Mouse (Mus musculus) stomach, adult 2 months (tissue): ENCODE measurements around the gene Rbpjl. TPM values are rescaled to one million over a fixed set of nuclear protein-coding genes. Genes with fewer than 3 reads are reported as not detected.

Source experiments
- polyA plus RNA-seq: library from polyadenylated mRNA; depleted of rRNA; stranded (reverse); fragments of >200 nt; gene quantifications from 2 replicates; pipeline ENCODE4 v1.2.3, GENCODE M21; 2012; rRNA removed

Rbpjl gene
- 3.5 and 6.9 TPM in 2 replicates for polyA plus RNA-seq

DNA sequence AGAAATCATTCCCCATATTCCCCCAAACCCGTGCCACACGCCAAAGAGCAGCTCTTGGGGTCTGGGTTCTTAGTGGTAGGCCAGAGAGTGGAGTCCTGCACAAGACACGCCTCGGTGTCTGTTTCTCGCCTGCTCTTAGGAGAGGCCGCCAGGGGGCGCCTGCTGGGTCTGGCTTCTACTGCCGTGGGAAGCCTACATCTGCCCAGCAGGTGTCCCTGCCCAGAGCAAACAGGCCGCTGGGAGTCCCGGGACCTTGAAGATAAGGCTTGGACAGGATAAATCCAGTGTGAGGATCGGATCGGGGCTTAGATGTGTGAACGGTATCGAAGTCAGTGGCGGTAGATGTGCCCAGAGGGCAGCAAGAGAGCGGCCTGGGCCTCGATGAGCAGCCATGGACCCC, at the start of gene Rbpjl:
Gene Rbpjl (plus strand): TSS at position 236 of the 400 bp plus-strand sequence.

DNA sequence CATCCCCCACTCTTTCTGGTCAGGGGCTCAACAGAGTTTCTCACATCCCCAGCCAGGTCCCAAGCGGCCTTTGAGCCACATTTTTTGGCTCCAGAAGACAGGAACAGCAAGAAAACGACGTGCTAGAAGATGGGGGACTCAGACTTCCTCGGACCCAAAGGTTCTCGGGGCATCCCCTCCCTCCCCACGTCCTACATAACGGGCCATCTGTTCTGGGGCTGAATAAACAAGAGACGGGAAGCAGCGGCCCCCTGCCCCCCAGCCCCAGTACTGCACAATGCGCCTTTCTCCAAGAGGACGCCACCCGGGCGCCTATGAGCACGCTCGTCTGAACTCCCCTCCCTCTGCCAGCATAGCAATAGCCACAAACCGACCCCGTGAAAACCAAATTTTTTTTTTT, 13.9 kb upstream of the Rbpjl start, which contains the start of gene Slpi:
Gene Slpi (minus strand): TSS at position 76 of the 400 bp plus-strand sequence.

GRCm38 (mm10) chr2:164405060-164405459, 2.1 kb downstream of the Rbpjl start, which contains the start of gene Matn4:
TSS of gene Matn4 (minus strand) at chr2:164405160.

DNA sequence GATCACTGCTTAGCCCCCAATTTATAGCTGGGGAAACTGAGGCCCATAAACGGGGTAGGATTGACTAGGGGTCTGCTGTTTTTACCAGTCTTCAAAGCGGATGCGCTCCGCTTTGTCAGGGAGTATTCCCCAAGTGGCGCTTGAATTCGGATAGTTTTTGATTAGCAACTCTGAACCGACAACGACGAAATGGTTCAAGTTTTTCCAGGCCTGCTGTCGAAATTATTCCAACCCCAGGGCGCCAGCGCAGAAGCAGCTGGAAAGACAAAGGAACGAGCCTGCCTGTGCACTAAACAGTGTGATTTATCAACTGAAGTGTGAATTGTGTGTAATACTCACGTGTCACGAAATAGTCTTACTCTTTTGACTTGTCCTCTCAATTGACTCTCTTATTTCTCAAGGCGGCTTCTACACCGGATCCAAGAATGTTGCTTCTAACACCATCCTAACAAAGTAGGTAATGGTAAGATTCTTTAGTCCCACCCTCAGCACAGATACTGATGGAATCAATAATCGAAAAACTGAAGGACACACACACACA, 40.6 kb downstream of the Rbpjl start, which contains the start of gene Sdc4:
Gene Sdc4 (minus strand): TSS at position 428 of the 541 bp plus-strand sequence.

GRCm38 (mm10) chr2:164456864-164457300, 53.9 kb downstream of the Rbpjl start, which contains the start of gene Sys1:
TSS of gene Sys1 (plus strand) at chr2:164456964.

GRCm38 (mm10) chr2:164460745-164461551, 58.0 kb downstream of the Rbpjl start, which contains the start of gene Gm20458:
TSS of gene Gm20458 (plus strand) at chr2:164460967.

Other genes starting within 250 kb of the Rbpjl start
- gene Kcns1, start 232.0 kb upstream of the Rbpjl start, polyA plus RNA-seq, result 0.08 and 0.40 TPM in 2 replicates
- 10.8 and 14.8 TPM in 2 replicates for gene Wfdc5, start 220.4 kb upstream of the Rbpjl start, polyA plus RNA-seq
- 2.2 and 4.7 TPM in 2 replicates for gene Wfdc12, start 212.5 kb upstream of the Rbpjl start, polyA plus RNA-seq
- not detected in 2 replicates for gene Wfdc15a, start 203.0 kb upstream of the Rbpjl start, polyA plus RNA-seq
- gene Wfdc15b, start 181.5 kb upstream of the Rbpjl start, polyA plus RNA-seq, result 1.7 TPM in 1 of 2 replicates, not detected in the other
- gene Svs2, start 164.7 kb upstream of the Rbpjl start, polyA plus RNA-seq, result not detected in 2 replicates
- not detected in 2 replicates for gene Svs3b, start 146.5 kb upstream of the Rbpjl start, polyA plus RNA-seq
- gene Svs4, start 124.7 kb upstream of the Rbpjl start, polyA plus RNA-seq, result not detected in 2 replicates
- gene Svs3a, start 113.9 kb upstream of the Rbpjl start, polyA plus RNA-seq, result not detected in 2 replicates
- not detected in 2 replicates for gene Svs6, start 86.4 kb upstream of the Rbpjl start, polyA plus RNA-seq
- not detected in 2 replicates for gene Svs5, start 70.4 kb upstream of the Rbpjl start, polyA plus RNA-seq
- 82.6 and 153 TPM in 2 replicates for gene Slpi, start 14.0 kb upstream of the Rbpjl start, polyA plus RNA-seq
- 0.78 and 1.2 TPM in 2 replicates for gene Matn4, start 2.0 kb downstream of the Rbpjl start, polyA plus RNA-seq
- gene Sdc4, start 40.7 kb downstream of the Rbpjl start, polyA plus RNA-seq, result 34.9 and 37.0 TPM in 2 replicates
- 71.4 and 132 TPM in 2 replicates for gene Sys1, start 53.8 kb downstream of the Rbpjl start, polyA plus RNA-seq
- gene Gm20458, start 57.8 kb downstream of the Rbpjl start, polyA plus RNA-seq, result 31.3 and 46.5 TPM in 2 replicates
- gene Trp53tg5, start 70.6 kb downstream of the Rbpjl start, polyA plus RNA-seq, result not detected in 2 replicates
- 27.2 and 65.5 TPM in 2 replicates for gene Dbndd2, start 83.0 kb downstream of the Rbpjl start, polyA plus RNA-seq
- gene Pigt, start 94.4 kb downstream of the Rbpjl start, polyA plus RNA-seq, result 90.3 and 138 TPM in 2 replicates
- 41.0 and 51.1 TPM in 2 replicates for gene Wfdc2, start 159.3 kb downstream of the Rbpjl start, polyA plus RNA-seq
- 0.43 TPM in 1 of 2 replicates, not detected in the other for gene Spint3, start 170.3 kb downstream of the Rbpjl start, polyA plus RNA-seq
- gene Wfdc6a, start 182.3 kb downstream of the Rbpjl start, polyA plus RNA-seq, result 0.08 and 0.14 TPM in 2 replicates
- gene Eppin, start 190.5 kb downstream of the Rbpjl start, polyA plus RNA-seq, result 0.19 TPM in 1 of 2 replicates, not detected in the other
- gene Wfdc6b, start 210.4 kb downstream of the Rbpjl start, polyA plus RNA-seq, result 0.11 TPM in 1 of 2 replicates, not detected in the other
- gene Wfdc8, start 210.5 kb downstream of the Rbpjl start, polyA plus RNA-seq, result 0.26 TPM in 1 of 2 replicates, not detected in the other
- 0.09 TPM in 1 of 2 replicates, not detected in the other for gene Wfdc16, start 235.7 kb downstream of the Rbpjl start, polyA plus RNA-seq